Mouse (Mus musculus): ENCODE data around the gene Pon1. TPM values are rescaled to one million over a fixed set of nuclear protein-coding genes. Genes with fewer than 3 reads are reported as not detected.

Pon1 gene
- polyA plus RNA-seq, 1 experiment from 2014 or later: 1.6 TPM

DNA sequence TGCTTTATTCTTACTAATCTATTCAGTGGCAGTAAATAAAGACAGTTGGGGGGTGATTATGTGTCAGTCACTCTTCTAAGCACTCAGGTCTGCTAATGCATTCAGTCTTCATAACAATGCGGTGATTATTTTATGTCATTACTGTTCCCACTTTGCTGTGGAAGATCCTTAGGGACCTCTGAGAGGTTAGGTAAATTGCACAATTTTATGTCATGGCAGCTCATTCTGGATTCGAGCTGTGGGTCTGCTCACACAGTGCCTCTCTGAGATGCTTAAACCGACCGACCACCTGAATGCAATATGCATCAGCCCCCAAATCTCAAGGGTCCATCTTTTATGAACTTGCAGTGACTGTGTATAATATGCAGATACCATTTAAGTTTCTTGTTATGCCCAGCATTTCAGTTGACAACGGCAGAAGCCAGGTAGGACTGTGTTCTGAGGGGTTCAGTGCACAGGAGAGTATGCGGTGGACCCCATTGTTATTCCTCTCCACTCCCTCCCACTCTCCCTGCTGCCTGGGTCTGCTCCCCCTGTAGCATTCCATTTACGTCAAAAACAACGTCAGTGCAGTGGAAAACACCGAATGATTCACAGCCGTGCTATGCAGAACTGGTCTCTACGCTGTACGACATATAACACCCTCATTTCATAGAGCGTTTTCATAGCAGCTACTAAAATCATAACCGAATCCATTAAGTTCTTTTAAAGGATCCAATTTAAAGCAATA is 64.2 kb downstream of the Pon1 start:
- H3K36me3 ChIP-seq: no peaks in the 10 kb centered on the region
- WGBS: 82% methylated on average over 14 of the region's 14 CpGs
- no peak for ATAC-seq (ENCODE audit: insufficient number of reproducible peaks, insufficient read depth, low FRiP score, low TSS enrichment, low read depth)
- no peaks in the 10 kb centered on the region for H3K27me3 ChIP-seq
- H3K4me3 ChIP-seq: no peak overlapping the region
- no peak overlapping the region for H3K27ac ChIP-seq
- no peak overlapping the region for H3K4me2 ChIP-seq
- no peak overlapping the region for H3K9ac ChIP-seq
- no peaks in the 10 kb centered on the region for H3K4me1 ChIP-seq
- H3K9me3 ChIP-seq: no peaks in the 10 kb centered on the region

DNA sequence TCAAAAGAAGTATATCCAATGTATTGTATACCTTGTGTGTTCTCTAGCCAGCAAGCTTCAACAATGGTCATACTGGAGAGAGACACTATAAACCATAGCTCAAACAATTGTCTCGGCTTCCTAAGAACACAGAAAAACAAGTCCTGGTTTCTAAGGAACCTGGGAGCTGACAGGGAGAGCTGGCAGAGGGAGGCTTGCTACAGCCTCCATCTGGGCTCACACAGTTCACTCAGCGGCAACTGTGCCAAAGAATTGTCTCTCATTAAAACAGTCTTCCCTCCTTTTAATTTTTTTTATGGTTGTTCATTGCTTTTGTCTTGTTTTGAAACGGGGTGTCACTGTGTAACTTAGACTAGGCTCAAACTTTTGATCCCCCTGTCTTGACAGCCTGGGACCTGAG is 73.5 kb downstream of the Pon1 start:
- Histone ChIP-seq H3K27me3 (no peaks in the 10 kb centered on the region), H3K27ac (no peak overlapping the region), H3K36me3 (peaks cover 17% of the 10 kb centered on the region; the same call in 1 of the 2 replicates), H3K4me1 (no peaks in the 10 kb centered on the region), H3K9me3 (no peaks in the 10 kb centered on the region), H3K4me2 (no peak overlapping the region), H3K9ac (no peak overlapping the region), H3K4me3 (no peak overlapping the region)
- WGBS: 65% methylated on average over 3 of the region's 3 CpGs
- ATAC-seq (ENCODE audit: insufficient number of reproducible peaks, insufficient read depth, low FRiP score, low TSS enrichment, low read depth): no peak

DNA sequence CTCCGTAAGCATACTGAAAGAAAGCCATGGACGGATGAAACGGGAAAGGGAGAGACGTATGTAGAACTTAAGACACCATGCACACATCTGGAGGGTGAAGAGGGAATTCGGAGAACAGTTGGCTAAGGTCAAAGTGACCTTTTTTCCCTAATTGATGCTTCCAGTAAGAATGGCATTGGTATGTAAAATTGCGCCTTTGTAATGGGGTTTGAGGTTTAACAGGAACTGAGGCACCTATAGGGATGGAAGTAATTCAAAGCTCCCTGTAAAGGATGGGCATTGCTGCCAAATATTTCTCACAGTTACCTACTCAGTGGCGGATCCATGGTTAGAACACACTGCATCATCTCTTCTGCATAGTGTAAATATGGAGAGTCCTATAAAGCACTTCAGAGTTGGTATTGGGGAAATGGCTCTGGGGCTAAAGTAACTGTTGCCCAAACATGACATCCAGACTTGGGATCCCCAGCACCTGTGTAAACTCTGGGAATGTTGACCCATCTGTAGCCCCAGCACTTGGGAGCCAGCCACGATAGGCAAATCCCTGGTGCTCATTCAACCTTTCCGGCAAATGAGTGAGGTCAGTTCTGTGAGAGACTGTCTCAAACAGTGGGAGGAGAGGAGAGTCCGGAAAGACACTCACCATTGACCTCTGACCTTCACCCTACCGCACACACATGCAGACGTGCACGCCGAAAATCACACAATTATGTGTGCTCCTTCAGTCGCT is 74.4 kb downstream of the Pon1 start:
- no peaks in the 10 kb centered on the region for H3K27me3 ChIP-seq
- H3K9me3 ChIP-seq: no peaks in the 10 kb centered on the region
- H3K9ac ChIP-seq: no peak overlapping the region
- no peaks in the 10 kb centered on the region for H3K4me1 ChIP-seq
- peaks cover 20% of the 10 kb centered on the region; the same call in 1 of the 2 replicates for H3K36me3 ChIP-seq
- H3K4me2 ChIP-seq: no peak overlapping the region
- H3K27ac ChIP-seq: no peak overlapping the region
- ATAC-seq (ENCODE audit: insufficient number of reproducible peaks, insufficient read depth, low FRiP score, low TSS enrichment, low read depth): no peak
- no peak overlapping the region for H3K4me3 ChIP-seq
- 84% methylated on average over 15 of the region's 15 CpGs for WGBS

Other genes with a start within 250 kb of the Pon1 start
- gene Pon3, start 62.3 kb upstream of the Pon1 start, polyA plus RNA-seq (2015; fragmentation: Nextera tagmentation; extraction: Ambion mirVana): 7.1 and 7.9 TPM in 2 replicates
- gene Pon2, start 104.5 kb upstream of the Pon1 start, polyA plus RNA-seq (2015; fragmentation: Nextera tagmentation; extraction: Ambion mirVana): 26.9 and 27.5 TPM in 2 replicates
- 19.6 and 23.9 TPM in 2 replicates for gene Asb4, start 189.4 kb upstream of the Pon1 start, polyA plus RNA-seq (2015; fragmentation: Nextera tagmentation; extraction: Ambion mirVana)